Mouse (Mus musculus) testis, adult 10 weeks (tissue): Measurements from ENCODE around the gene Prex1. TPM values are rescaled to one million over a fixed set of nuclear protein-coding genes. Genes with fewer than 3 reads are reported as not detected.

Experiments used
- polyA plus RNA-seq: library from polyadenylated mRNA; stranded (reverse); fragments of 350-450 nt; fragmentation: Illumina TruSeq; extraction: RNeasy Lipid Tissue Mini Kit (QIAGEN cat#74804); gene quantifications from one replicate; pipeline ENCODE4 v1.2.3, GENCODE M21; 2014; ENCODE audit warnings: low read depth, low replicate concordance

Gene Prex1
- 0.62 TPM for polyA plus RNA-seq

DNA sequence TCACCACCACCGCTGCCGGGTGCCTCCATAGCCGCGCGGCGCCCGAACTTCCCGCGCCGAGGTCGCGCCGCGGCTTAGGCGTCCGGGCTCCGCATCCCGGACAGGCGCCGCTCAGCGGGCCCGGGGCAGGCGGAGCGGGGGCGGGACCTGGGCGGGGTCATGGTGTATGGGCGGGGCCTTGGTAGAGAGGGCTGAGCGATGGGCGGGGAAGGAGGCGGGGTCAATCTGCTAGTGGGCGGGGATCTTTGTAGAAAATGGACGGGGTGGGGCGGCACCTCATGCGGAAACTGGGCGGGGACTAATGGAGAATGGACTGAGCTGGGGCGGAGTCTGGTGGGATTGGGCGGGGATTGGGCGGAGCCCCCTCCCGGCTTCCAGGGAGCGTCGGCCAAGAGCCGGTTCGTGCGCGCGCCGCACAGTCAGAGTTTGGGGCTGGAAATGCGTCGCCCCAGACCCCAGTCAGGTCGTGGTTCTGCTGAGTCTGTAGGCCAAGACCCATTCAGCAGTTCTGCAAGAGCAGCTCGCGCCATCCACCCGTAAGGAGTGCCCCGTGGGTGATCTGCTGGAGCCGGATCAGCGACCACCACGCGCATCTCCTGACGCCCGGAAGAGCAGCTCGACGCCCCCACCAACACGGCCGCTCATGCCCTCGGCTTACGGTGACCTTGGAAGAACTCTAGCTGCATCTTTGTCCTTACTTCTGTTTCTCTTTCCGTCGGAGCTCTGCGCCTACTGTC is at the start of gene Prex1:
Gene Prex1, minus strand, starts transcription at position 143 of the 737 bp plus-strand sequence.

Other genes with a start within 250 kb of the Prex1 start
- gene Trp53rkb, start 78.7 kb upstream of the Prex1 start, polyA plus RNA-seq: 14.2 TPM
- gene Arfgef2, start 91.8 kb upstream of the Prex1 start, polyA plus RNA-seq: 14.0 TPM
- gene Cse1l, start 192.2 kb upstream of the Prex1 start, polyA plus RNA-seq: 240 TPM